Mouse (Mus musculus) left cerebral cortex, postnatal 14 days (tissue): ENCODE measurements around the gene Inhbb. TPM values are rescaled to one million over a fixed set of nuclear protein-coding genes. Genes with fewer than 3 reads are reported as not detected.
A peak's percentile ranks its signal among the peaks of the same experiment; 100 is the strongest.

Experiments used
- DNase-seq, 2 experiments: peaks; one replicate each; pipeline ENCODE4 v3.0.0; 2021 to 2022; ENCODE audit warnings: low spot score in 2 of 2, mixed read lengths in 1 of 2
- intact Hi-C: fragments of 180-260 bp; cut with DNase I; formaldehyde crosslinking; loops from one replicate; pipeline ENCODE4 v1.15.1; 2025
- total RNA-seq, 2 experiments: library from RNA; stranded (reverse); gene quantifications; 2 replicates each; pipeline ENCODE4 v1.2.3; 2021

Gene Inhbb
- total RNA-seq, 2 experiments from 2014 or later, result 6.1 to 6.2 TPM

DNA sequence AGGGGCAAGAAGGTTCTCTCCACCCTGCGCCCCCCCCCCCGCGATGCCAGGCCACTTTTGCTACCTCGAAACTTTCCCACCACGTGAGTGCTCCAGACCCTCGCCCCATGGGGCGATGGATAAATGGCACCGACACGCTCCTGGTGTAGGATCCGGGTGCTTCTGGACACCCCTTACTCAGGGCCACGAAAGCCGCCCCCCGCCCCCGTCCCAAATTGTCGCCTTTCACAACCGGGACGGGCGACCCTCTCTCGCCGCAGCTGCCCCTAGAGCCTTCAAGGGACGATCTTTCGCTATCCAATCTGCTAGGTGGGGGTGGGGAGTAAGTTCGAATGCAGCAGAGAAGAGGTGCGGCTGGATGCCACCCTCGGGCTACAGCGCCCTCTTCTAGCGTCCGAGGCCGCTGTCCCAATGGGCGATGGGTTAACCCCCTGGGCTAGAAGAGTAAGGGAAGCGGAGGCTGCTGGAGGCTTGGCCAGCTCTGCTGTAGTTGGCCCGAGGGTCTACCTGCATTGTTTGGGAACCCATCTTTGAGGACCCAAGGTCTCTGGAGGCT is 490 bp upstream of the Inhbb start:
- DNase-seq, result no peak
- intact Hi-C loops, result loop anchor here (2.0 to 5.0 kb wide), 3 partner anchors 35 to 328 kb away; no protein-coding TSS in a partner anchor

DNA sequence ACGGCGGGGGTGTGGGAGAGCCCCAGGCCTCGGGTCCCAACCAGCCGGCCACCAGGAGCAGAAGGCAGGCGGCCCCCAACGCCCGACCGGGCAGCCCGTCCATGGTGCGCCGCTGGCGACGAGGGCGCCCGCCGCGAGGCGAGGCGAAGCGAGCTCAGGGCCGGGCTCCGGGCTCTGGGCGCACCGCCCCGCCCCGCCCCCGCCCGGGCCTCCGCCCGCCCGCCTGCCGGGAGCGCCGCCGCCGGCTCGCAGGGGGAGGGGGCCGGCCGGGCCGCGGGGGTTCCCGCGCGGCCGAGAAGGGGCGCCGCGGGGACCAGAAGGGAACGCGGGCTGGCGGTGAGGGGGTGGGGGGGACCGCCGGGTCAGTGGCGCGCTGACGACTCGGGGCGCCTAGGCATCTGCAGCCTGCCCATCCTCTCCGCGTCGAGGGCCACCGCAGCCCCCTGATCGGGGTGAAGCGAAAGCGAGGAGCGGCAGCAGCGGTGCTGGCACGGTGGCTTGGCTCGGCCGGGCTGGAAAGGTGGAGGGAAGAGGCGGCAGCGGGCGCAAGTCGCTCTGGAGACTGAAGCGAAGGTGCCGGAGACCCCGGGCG is 968 bp downstream of the Inhbb start:
- no peak for DNase-seq
- intact Hi-C loops, result loop anchor here (5.0 kb wide), 2 partner anchors 34 to 164 kb away; no protein-coding TSS in a partner anchor

DNA sequence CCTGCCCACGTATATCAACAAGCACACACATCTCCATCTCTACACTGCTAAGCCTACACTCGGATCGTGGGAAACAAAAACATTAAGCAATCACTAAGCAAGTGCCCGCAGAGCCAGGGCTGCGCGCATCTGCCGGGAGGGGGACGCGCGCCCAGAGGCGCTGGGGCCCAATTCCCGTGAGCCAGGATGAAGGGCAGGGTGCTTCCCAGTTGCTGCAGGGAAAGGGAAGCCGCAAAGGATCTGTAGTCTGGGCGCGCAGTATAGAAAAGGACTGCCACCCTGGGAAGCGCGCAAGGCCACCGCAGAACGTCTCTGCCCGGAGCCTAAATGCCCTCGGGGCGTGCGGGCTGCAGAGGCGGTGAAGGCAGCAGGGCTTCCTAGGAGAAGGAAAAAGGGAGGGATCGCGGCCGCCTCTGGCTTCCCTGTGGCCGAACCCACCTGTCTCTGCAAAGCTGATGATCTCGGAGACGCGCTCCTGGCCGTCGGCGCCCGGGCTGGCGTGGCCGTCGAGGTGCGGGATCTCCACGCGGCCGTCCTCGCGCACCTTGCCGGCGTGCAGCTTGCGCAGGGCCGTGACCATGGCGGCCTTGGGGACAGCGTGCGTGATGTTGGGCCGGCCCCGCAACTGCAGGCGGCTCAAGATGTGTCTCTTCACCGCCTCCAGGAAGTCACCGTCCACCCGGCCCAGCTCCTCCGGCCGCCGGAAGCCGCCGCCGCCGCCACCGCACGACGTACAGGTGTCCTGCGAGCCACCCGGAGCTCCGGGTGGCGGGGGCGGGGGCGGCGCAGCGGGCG is 1.7 kb downstream of the Inhbb start:
- intact Hi-C loops, result loop anchor here (5.0 kb wide), 2 partner anchors 33 to 163 kb away; no protein-coding TSS in a partner anchor
- peak; percentile 20 to 46 for DNase-seq

DNA sequence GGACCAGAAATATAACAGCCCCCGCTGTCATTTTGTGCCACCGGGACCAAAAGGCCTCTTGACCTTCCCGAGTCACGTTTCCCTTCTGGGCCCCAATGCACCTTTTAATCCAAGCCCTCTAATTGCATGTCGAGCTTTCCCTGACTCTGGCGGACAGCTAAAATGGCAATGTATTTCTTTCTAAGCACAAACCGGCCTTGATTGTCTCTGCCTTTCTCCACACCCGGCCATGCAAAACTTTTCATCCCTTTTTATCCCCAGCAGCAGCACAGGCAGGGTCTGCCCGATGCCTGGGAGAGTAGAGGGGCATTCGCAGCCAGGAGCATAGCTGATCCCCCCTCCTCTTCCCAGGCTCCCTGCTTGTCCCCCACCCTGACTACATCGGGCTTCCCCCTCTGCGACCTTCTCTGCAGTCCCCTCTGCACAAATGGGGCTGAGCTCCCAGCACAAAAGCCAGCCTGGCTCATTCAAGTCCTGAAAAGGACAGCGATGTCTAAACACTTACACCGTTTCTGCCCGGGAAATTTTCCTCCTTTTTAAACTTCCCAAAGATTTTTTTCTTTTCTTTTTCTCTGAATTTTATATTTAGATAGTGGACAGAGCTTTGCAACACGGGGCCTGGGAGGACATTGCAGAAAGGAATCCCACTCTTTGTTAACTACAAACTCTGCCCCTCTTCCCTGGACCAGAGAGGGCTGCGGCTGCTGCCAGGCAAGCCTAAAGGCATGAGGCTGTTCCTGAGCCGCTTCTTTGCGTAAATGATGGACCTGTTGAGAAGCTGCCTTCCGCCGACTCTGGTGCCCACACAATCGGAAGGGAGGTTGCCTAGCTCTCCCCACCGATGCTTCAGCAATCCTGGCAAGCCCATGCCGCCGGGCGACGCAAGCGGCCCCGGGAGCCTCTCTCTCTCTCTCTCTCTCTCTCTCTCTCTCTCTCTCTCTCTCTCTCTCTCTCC is 2.6 kb downstream of the Inhbb start:
- peak; percentile 33 to 52 for DNase-seq
- intact Hi-C loops, result loop anchor here (5.0 kb wide), 2 partner anchors 32 to 162 kb away; no protein-coding TSS in a partner anchor

DNA sequence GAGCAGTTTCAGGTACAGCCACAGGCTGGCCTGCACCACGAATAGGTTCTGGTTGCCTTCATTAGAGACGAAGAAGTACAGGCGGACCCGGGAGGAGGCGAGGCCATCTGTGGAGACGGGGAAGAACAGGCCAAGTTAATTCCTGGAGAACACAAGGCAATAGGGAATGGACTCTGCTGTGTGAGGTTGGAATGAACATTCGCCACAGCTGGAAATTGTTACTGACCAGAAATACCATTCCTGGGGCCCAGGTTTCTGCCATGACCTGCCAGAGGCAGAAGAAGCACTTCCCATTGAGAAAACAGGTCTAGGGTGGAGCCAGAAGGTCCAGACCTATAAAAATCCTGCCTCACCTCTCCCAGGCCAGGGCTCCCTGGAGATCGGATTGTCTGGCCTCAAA is 4.1 kb downstream of the Inhbb start:
- DNase-seq, result no peak
- intact Hi-C loops, result no loop called here

DNA sequence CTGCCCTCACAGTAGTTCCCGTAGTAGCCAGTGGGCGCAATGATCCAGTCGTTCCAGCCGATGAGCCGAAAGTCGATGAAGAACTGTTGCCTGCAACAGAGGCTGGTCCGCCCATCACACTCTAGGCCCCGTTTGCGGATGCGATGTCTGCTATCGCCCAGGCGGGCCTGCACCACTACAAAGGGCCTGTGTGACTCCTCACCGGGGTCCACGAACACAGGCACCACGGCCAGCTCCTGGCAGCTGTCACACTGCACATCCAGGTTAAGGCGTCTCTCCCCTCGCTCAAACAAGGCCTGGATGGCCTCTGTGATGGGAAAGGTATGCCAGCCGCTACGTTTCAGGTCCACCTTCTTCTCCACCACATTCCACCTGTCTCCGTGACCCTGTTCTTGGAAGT is 4.5 kb downstream of the Inhbb start:
- intact Hi-C loops, result no loop called here
- DNase-seq, result no peak

DNA sequence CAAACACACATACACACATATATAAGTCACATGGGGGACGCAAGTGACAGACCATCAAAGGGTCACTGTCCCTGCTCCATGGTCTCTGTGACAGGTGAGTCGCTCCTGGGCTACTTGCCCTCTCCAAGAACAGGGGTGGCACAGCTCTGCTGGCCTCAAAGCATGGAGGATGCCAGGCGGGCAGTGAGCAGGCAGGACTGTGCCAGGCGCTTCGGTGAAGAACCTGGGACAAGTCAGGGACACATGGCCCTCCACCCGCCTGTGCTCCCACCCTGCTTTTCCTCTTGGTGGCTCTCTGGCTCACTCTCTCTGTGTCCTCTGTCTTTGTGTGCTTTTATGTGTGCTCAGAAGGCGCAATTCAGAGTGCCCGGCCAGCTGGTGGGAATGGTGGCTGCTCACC is 5.4 kb downstream of the Inhbb start:
- intact Hi-C loops, result no loop called here

DNA sequence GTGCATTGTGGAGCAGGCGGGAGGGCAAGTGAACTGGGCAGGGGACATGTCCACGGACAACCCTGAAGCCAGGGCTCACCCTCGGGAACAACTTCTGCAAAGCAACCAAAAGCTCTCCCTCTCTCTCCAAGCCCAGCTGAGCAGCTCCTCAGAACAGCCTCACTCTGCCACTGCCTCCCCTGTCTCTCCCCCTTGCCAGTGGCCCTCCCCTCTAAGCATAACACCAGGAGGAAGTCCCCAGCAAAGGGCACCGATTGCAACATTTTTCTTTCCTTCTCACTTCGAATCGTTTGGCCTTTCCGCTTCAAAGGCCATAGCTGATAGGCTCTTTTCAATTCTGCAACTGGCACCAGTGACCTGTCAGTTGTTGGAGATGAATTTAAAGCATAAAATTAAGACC is 5.9 kb downstream of the Inhbb start:
- intact Hi-C loops, result no loop called here
- DNase-seq, result no peak

More for the DNA sequence above, 5.4 kb downstream of the Inhbb start:
- DNase-seq, result no peak

DNA sequence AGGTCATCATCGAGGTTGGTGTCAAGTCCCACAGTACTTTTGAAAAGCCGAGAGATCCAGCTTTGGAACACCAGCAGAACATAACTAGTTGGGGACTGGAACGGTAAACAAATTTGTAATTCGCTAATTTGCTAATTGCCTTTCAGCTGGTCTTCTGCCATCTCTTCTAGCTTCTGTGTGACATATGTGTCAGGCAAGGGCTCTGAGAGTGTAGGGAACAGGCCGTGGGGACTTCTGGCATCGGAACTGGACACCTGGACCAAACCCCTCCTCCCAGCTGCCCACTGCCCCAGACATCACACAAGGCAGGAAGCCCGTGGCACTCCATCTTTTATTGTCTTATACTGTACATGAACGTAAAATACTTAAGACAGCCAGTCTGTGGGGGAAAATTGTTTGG is 6.9 kb downstream of the Inhbb start:
- intact Hi-C loops, result no loop called here
- DNase-seq, result no peak

DNA sequence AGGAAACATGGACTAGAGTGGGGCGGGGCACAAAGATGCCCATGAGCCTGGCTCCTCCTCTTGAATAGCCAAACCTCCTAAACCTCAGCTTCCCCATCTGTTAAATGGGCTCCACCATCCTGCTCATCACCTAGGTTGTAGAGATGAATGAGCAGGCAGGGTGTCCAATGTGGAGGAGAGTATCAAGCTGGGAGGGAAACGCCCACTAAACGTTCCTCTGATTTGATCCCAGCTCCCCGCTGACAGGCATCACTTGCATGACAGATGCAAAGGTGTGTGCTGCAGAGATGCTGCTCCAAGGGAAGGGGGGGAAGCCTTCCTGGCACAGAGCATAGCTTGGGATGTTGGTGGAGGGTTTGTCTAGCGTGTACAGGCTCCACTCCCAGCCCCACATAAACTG is 11.4 kb downstream of the Inhbb start:
- no peak for DNase-seq
- intact Hi-C loops, result no loop called here

DNA sequence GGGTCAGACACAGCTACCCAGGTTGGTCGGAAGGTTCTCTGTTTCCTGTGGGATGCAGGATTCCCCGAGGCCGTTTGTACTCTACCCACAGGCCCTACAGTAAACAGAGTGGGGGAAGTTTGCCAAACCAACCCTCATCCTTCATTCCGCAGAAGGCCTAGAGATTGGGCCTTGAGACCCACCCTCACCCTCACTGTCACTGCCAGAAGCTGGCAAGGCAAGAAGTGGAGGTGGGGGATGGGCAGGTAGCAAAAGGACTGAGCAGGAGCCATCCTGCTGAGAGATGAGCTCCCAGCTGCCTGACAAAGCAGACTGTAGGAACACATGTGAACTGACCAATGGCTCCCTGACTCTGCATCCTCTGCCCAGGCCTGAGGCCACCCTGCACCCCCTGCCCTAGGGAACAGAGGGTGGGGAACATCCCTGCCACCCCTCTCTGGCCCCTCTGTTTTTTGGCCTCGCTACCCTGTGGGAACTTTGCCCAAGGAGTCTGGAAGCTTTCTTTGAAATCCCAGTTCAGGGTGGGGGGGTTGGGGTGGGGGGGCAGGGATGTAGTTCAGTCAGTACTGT is 12.4 kb downstream of the Inhbb start:
- intact Hi-C loops, result no loop called here
- DNase-seq, result no peak

DNA sequence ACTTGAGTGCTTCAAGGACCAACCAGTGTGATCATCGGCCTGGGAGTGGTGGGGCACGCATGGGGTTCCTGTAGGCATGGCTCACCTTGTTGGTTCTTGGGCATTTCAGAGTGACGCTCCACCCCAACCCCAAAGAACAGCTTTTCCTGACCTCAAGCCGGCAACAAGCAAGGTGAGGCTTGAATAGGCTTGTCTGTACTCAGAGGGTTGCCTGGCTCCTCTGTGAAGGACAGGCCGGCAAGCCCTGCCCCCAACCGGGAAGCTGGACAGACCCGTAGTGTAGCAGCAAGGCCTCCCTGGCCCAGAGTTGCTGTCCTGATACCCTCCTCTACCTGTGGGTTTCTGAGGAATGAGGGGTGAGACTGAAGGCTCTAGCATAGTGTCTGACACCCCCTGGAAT is 12.9 kb downstream of the Inhbb start:
- no peak for DNase-seq
- intact Hi-C loops, result no loop called here

DNA sequence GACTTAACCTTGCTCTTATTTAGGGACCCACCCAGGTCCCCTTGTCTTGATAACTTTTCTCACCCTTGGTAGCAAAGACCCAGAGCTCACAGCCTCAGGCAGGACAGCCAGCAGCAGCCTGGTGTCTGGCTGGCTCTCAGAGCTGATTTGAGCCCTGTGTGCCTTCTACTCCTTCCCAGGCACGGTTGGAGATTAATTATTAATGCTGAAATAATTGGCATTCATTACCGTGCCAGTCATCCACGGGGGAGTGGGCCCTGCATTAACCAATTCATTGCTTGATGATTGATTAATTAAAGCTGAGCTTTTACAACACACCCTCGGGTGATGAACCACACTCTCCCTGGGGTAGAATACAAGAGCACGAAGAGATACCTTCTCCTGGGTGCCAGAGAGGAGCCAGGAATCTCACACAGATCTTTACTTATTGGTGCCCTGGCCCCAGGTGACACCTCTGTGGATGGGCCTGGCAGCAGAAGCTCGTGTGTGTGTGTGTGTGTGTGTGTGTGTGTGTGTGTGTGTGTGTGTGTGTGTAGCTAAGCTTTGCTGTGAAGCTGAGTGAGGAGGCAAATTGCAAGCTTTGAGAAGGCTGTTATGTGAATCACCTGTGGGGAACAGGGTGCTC is 14.2 kb downstream of the Inhbb start:
- intact Hi-C loops, result no loop called here
- no peak for DNase-seq

DNA sequence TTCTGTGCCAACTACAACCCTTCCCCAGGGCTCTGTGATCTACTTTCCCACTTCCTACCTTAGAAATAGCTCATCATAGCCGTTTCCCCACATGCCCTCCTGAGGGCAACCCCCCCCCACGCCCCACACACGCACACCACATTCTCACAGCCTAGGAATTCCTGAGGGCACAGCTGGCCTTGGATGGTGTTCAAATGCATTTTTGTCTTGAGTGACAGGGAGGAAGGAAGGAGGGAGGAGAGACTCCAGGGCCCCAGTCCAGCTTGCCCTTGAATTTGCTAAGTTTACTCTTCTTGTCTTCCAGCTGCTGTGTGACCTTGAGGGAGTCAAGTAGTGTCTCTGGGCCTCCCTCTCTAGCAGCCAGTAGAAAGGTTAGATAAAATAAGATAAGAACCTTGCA is 17.2 kb downstream of the Inhbb start:
- no peak for DNase-seq
- intact Hi-C loops, result no loop called here

DNA sequence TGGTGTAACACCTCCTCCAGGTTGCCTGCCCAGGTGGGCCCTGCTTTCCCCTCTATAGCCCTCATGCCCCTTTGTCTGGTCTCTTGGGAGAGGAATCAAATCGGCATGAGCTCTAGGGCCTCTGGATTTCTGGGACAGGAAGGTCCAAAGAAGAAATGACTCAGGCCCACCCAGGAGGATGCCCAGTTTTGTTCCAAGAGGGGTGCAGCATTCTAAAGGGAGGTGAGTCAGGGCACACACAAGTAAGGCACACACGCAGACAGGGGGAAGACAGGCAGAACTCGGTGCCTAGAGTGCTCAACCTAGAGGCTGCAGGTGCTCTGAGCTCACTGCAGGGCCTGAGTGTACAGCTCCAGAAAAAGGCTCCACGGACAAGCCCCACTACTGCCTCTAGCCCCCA is 17.7 kb downstream of the Inhbb start:
- DNase-seq, result no peak
- intact Hi-C loops, result no loop called here

DNA sequence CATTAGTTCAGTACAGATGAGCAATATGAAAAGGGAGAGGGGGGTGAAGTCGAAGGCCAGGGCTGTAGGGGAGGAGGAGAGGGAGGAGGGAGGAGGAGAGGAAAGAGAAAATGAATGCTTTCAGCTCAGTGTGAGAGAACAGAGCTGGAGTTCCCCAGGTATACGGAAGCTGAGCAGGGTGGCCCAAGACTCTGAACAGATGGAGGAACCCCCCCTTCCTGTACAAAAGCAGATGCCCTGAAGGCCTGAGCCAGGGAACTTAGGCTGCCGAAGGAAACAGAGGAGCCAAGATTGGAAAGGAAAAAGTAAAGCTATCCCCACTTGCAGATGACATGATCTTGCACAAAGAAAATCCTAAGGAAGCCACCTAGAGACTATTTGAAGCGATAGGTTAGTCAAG is 20.8 kb downstream of the Inhbb start:
- intact Hi-C loops, result no loop called here

DNA sequence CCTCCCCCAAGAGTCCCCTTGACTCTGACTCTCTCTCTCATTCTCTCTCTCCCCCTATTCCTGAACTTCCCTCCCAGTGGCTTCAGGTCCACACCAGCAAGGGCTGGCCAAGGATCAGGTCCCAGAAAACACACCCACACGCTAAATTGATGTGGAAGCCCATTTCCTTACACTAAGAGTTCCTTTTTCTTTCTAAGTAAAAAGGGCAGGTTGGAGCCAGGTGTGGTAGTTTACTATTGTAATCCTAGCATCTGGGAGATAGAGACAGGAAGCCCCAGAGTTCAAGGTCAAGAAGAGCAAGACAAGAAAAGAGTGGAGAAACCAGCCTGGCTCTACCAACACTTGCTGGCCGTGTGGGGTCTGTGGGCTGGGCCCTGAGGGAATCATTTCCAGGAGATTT is 23.4 kb downstream of the Inhbb start:
- intact Hi-C loops, result no loop called here
- DNase-seq, result no peak

More for the DNA sequence above, 20.8 kb downstream of the Inhbb start:
- DNase-seq, result no peak

DNA sequence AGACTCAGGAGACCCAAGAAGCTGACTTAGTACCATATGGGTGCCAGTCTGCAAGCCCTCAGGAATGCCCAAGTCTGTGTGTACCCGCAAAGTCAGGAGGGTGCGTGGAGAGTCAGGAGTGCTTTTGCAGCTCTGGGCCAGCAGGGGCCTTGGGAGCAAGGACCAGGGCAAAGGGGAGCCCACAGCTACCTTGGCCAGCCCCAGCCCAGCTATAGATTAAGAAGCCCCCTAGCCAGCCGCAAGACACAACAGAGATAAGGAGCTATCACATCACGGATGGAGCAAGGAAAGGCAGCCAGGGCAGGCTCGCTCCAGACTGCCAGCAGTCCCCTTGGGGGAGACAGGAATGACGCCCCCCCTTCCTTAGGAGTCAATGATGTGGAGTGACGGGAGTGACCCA is 24.2 kb downstream of the Inhbb start:
- intact Hi-C loops, result no loop called here
- no peak for DNase-seq

DNA sequence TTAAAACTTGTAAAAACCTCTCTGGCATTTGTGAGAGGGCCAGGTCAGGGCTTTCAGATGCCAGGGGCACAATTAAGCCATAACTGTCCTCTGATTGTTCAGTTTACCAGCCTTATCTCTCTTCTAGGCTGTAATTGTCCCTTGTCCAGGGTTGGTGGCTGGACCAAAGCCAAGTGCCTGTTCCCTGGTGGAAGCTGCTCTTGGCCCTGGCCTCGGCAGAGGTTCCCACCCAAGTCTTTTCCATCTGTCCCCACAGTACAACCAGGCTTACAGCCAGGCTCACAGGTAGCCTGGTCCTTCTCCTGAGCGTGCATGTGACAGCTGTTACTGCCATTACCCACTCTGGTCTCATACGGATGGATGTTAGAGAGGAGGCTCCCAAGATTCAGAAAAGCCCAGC is 30.7 kb downstream of the Inhbb start:
- intact Hi-C loops, result no loop called here
- no peak for DNase-seq
